Mouse (Mus musculus) CD4-positive, CD25-positive, alpha-beta regulatory T cell, adult 2 months (primary cell): ENCODE results near the gene Slit1.

Experiments used
- DNase-seq: peaks from one replicate; pipeline ENCODE4 v3.0.0-alpha.2; 2012; ENCODE audit warnings: low read depth, low spot score

Slit1 gene

DNA sequence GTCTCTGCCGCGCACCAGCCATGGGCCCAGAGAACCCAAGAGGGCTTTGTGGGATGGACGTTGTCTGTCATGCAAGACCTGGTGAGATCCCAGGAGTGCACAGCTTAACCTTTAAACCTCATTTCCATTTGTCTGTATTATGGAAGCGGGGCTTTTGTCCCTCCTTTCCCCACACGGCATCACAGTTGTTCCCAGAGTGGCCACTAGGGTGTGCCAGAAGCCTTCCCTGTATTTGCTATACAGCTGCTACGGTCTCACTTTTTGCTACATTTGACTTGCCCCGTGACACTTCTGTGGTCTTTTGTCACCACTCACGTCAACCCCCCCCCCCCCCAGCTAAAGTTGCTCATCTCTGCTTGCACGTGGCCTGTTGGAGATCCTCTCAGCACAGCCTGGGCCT is 87.5 kb downstream of the Slit1 start:
- DNase-seq = peak; percentile 71

DNA sequence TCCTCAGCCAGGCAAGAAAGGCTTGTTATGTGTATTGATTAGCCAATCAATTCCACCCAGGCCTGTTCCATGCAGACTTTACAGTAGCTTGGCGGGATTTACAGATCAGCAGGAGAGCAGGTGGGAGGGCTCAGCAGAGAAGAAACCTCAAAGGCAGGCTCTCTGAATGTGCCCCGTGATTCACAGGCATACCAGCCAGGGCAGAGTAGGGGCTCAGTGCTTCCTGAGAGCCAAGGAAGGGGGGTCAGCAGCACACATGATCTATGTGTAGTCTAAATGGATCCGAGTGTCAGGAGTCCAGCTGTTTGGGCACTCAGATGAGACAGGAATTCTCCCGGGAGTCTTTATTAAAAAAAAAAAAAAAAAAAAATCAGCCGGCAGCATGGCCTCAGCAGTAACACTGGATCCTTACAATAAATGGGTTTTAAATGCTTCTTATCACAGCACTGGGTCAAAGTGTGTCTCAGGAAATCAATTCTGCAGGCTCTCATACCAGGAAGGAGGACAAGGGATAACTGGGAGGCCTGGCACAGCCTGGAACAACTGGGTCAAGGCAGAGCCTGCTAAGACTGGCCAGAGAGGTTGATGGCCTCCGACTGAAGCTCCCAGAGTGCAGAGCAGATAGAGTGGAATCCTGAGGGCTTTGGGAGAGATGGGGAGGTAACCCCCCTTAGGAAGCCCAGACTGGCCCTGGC is 88.2 kb downstream of the Slit1 start:
- no peak for DNase-seq

DNA sequence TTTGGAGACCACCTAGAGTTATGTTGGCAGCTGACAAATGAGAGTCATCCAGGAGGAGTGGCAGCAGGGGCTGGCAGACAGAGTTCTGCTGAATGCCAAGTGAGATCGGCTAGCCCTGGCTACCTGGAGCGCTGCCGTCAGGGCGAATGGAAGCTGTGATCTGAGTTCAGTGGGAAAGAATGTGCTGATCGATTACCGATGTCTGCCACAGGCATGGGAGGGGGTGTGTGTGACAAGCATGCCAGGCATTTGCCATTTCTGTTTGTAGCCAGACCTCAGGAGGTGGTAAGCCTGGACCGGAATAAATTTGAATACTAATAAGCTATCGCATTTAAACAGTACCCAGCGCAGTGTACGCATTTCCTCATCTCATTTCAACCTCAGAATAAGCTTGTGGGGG is 91.5 kb downstream of the Slit1 start:
- no peak for DNase-seq

DNA sequence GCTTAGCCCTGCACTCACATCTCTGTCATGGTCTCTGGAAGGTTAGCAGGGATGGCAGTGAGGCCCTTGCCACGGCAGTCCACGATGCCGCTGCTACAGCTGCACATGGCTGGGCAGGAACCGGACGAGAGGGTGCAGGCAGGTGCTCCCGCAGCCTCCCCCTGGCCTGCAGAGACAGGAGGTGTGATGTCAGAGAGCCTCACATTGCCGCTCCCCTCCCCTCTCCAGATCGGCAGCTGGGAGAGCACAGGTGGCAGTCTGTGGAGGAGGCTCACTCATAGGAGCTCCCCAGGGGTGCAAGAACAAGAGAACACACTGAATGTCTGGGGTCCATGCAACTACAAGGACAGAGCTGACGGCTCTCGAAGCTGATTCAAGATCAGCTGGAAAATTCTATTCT is 94.1 kb downstream of the Slit1 start:
- no peak for DNase-seq

DNA sequence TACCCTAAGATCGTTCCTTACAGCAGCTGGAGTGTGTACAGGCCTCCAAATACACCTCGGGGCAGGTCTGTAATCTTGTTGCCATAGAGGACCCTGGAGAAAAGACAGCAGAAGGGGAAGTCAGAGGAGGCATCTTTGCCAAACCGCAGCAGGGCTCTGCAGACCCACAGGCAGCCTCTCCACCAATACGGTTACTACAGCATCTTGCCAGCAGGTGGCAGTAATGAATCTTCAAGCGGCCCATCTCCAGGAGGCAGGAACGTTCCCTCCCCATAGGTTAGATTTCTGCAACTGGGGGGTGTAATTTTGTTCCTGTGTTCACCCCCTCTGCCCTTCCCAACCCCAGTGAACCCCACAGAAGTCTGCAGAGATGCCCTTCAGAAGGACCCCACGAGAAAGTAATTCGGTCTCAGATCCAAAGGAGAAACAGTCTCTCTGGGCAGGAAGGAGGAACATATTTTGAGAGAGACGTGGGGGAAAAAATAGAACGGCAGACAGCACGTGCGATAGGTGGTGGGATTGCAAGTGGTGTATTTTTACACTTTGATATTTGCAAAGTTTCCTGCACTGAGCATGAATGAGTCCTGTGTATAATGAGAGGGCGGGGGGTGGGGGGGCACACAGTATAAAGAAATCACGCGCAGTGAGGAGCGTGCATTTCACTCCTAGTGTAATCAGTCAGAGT is 96.4 kb downstream of the Slit1 start:
- peak; percentile 84 for DNase-seq

DNA sequence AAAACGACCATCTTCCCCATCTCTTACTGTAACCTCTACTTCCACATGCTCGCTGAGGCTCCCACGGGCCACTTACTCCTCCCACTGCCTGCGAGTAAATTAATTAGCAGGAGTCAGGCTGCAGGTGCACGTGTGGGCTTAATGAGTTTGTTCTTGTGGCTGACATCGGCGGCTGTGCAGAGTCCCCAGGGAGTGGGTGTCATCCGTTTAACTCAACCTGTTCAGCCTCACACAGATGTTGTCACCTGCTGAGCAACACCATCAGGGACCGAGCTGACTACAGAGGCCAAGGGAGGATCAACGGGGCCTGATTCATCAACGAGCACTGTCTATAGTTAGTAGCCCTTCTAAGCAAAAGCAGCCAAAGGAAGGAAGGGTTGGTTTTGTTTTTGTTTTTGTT is 100.5 kb downstream of the Slit1 start:
- peak; percentile 16 for DNase-seq

GRCm38 (mm10) chr19:41634999-41635398 is 108.5 kb downstream of the Slit1 start:
- DNase-seq = no peak

GRCm38 (mm10) chr19:41634099-41634498 is 109.4 kb downstream of the Slit1 start:
- DNase-seq = peak; percentile 6

DNA sequence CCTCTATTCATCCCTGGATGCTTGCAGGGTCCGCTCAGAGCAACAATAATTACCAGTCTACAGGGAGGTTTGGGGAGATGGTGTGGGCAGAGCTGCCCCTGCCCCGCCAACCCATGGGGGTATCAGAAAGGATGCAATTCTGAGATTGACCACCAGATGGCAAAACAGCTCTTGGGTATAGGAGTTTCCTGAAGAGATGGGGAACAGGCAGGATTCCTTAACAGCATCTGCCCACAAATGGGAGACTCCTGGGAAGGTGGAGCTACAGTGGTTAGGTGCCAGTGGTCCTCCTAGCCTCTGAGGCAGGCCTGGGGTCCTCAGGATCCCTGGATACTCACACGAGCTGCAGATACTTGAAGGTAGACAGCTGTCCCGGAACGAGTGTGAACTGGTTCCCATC is 113.9 kb downstream of the Slit1 start:
- peak; percentile 71 for DNase-seq

DNA sequence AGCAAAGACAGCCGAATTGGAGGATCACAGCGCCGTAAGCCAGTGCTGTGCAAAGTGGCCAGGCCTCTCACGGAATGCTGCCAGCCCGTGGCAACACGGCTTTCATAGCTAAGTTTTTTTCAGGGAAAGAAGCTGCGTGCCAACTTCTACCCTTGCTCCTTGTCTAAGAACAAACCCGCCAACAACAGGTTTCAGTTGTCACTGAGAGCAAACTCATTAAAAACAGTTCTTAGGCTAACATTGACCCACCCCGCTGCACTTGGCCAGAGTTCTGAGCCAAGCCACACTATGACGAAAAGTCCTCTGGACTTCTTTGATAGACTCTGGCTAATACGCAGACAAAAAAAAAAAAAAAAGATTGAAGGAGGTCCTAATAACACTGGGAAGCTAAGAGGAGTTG is 114.5 kb downstream of the Slit1 start:
- no peak for DNase-seq

GRCm38 (mm10) chr19:41620366-41621092 is 122.9 kb downstream of the Slit1 start:
- DNase-seq = no peak

DNA sequence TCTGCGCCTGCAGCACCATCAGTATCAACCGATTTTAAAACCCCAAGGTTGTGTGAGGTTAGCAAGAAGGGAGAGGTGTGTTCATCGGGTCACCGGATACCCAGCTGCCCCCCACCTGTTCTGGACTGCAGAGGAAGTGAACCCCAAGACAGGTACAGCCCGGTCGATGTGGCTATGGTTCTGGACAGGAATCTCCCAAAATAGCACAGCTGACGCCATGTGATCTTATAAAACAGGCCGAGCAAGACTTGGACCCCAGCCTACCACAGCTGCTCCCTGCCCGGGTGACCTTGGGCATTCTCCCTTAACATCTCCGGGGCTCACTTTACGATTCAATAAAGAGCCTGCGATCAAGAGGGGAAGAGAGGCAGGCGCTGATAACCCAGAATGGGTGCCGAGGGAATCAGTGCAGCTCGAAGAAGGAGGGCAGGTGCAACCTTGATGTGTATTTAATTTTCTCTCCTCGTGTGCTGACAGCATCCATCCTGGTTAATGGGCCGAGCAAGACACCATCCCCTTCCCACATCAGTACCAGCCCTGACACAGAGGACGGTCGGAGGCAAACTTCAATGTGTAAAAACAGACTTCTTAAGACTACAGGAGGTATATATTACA is 124.6 kb downstream of the Slit1 start:
- DNase-seq = no peak

GRCm38 (mm10) chr19:41618153-41618657 is 125.3 kb downstream of the Slit1 start:
- DNase-seq = no peak

DNA sequence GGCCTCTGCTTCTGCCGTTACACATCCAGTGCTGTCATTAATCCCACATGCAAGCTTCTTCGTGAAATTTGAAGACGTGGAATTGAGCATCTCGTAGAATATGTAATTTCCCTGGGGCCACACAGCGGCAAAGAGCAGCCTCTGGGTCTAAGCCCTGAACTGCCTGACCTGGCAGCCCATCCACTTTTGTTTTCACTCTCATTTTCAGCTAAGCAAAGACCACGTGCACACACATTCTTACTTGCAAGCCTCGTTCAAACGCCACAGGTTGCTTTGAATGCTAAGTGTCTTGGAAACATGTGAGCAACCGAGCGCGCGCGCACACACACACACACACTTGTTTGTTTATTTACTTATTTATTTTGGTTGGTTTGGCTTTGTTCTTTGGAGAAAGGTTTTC is 126.4 kb downstream of the Slit1 start:
- DNase-seq = no peak

GRCm38 (mm10) chr19:41616274-41616673 is 127.2 kb downstream of the Slit1 start:
- DNase-seq = no peak

DNA sequence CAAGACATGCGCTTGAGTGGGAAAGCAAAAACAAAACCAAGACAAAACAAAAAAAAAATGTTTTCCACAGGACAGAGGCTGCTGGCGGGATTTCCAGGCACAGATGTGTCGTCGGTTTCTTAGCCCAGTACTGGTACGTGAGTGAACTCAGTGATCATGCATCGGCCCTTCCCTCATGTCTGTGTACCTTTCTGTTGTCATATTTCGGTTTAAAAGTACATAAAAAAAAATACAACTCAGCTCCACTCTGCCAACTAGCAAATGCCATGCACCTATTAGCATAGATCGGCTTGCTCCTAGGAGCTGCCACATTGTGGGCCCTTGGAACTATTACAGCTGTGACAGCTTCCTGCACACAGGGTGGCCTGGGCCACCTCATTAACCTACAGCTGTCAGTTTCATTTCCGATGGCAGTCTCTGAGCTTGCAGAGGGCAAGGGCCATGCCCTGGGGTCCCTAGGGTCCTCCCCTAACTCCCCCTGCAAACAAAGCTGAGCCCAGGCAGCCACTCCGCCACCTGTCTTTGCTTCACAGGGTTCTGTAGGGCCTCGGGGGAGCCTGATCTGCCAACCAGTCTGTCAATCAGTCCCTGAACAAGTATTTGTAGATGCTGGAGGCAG is 127.8 kb downstream of the Slit1 start:
- no peak for DNase-seq

DNA sequence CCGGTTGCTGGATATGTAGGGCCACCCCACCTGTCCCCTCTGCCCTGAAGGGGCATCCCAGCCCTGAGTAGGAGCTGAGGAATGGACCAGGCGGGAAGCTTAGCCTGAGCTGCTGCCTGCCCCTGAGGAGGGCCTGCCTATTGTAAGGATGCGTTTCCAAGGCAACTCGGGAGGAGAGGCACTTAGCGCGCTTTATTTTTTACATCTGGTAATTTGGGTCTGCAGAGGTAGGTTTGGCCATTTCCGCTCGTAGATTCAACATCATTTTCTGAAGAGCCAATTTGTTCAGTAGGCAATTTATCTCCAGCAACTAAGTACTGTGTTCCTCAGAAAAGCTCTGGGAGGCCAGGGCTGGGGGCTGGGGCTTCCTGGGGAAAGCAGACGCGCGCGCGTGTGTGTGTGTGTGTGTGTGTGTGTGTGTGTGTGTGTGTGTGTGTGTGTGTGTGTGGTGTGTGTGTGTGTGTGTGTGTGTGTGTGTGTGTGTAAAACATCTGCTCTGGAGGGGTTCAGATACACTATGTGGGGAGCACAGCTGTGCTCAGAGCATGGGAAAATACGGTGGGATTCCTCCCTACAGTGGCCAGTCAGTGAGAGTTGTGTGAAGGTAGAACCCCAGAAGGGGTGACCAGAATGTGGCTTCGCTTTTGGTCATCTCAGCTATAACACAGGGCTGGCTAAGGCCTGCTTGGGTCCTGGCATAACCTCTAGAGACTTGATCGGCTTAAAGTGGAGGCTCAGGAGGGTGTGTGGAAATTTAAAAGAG is 130.0 kb downstream of the Slit1 start:
- DNase-seq = no peak

GRCm38 (mm10) chr19:41611683-41612082 is 131.8 kb downstream of the Slit1 start:
- no peak for DNase-seq

DNA sequence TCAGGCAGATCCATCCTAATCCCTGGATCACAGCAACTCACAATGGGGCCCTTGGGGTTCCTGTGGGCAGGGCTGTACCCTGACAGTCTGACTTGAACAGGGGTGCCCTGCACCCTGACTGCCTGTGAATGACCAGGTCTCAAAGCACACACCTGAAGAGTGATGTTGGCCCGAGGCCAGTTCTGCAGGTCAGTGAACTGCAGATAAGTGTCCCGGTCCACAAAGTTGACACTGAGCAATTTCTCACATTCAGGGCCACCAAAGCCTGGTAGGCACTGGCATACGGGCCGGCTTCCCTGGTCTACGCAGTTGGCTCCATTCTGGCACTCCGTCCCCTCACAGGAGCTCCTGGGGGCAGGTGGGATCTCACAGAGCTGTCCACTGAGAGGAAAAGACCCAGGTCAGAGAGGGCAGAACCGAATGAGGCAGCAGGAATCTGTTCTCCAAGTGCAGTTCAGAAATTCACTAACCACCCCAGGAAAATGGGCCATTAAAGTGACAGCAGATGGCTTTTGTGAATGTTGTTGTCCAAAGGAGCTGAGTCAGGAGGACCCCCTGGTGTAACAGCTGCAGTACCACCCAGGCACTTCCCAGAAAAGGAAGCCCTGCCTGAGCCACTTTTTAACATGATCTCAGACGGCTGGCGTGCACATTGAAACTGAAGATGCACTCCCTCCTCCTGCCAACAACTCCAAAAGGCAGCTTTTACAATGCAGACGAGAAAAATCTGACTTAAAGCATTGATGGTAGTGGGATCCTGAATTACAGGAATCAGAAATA is 137.1 kb downstream of the Slit1 start:
- DNase-seq = no peak

DNA sequence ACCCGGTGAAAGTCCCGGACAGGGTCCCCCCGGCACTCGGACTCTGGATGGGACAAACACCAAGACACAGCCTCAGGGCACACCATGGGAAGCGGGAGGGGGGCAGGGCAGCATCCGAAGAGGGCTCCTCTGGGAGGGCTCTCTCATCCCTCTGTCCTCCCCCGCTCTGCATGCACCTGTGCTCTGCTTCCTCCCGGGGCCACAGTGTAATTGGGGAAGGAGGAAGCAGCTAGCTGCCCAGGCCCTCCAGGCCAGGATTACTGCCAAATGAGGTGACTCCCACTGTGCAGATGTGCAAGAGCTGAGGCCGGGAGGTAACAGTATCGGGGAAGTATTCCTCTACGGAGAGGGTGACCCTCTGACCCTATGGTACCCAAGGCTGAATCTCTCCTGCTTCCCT is 142.8 kb downstream of the Slit1 start:
- DNase-seq = no peak
